Mouse (Mus musculus): ENCODE results near the gene Gm49380. TPM values are rescaled to one million over a fixed set of nuclear protein-coding genes. Genes with fewer than 3 reads are reported as not detected.

Gene Gm49380
- polyA plus RNA-seq, 1 experiment, result 0.67 TPM

GRCm38 (mm10) chr9:44127351-44127801 lies 14.1 kb upstream of the Gm49380 start:
- peak overlapping the region; percentile 51 for H3K9ac ChIP-seq (ENCODE audit: low read depth, poor library complexity, severe bottlenecking)
- no peaks in the 10 kb centered on the region for H3K36me3 ChIP-seq (ENCODE audit: control insufficient read depth, insufficient read depth, low read length, poor library complexity, severe bottlenecking)
- no peak overlapping the region for H3K4me3 ChIP-seq (ENCODE audit: low read depth, low read length)
- H3K27me3 ChIP-seq (ENCODE audit: control insufficient read depth, insufficient read depth, low read length, poor library complexity, severe bottlenecking), result no peaks in the 10 kb centered on the region
- no peaks in the 10 kb centered on the region for H3K9me3 ChIP-seq (replicated peaks; ENCODE audit: control insufficient read depth, insufficient read depth, low read length, poor library complexity, severe bottlenecking)
- peak overlapping the region; percentile 97 for H3K27ac ChIP-seq (ENCODE audit: insufficient read depth, low read length)
- H3K4me1 ChIP-seq (ENCODE audit: control insufficient read depth, insufficient read depth, low read length), result peaks cover 10% of the 10 kb centered on the region
- no peak for TF ChIP-seq CTCF (IDR thresholded peaks at IDR 0.05; ENCODE audit: low read depth, low read length)
- TF ChIP-seq POLR2A (IDR thresholded peaks at IDR 0.05; ENCODE audit: insufficient read depth, low read length), result no peak
- TF ChIP-seq EP300 (IDR thresholded peaks at IDR 0.05; ENCODE audit: insufficient read depth, low read depth, low read length), result 0 out of 2 replicates have a peak, but pooled peaks have one; percentile 70

- peaks cover 10% of the 10 kb centered on the region for H3K4me1 ChIP-seq (ENCODE audit: control insufficient read depth, insufficient read depth, low read length)
- no peaks in the 10 kb centered on the region for H3K27me3 ChIP-seq (ENCODE audit: control insufficient read depth, insufficient read depth, low read length, poor library complexity, severe bottlenecking)
- H3K36me3 ChIP-seq (ENCODE audit: control insufficient read depth, insufficient read depth, low read length, poor library complexity, severe bottlenecking), result no peaks in the 10 kb centered on the region
- H3K9me3 ChIP-seq (replicated peaks; ENCODE audit: control insufficient read depth, insufficient read depth, low read length, poor library complexity, severe bottlenecking), result no peaks in the 10 kb centered on the region
- H3K27ac ChIP-seq (ENCODE audit: insufficient read depth, low read length), result peak overlapping the region; percentile 90
- peak overlapping the region; percentile 51 for H3K9ac ChIP-seq (ENCODE audit: low read depth, poor library complexity, severe bottlenecking)
- no peak overlapping the region for H3K4me3 ChIP-seq (ENCODE audit: low read depth, low read length)
- no peak for TF ChIP-seq CTCF (IDR thresholded peaks at IDR 0.05; ENCODE audit: low read depth, low read length)
- no peak for TF ChIP-seq POLR2A (IDR thresholded peaks at IDR 0.05; ENCODE audit: insufficient read depth, low read length)
- no peak for TF ChIP-seq EP300 (IDR thresholded peaks at IDR 0.05; ENCODE audit: insufficient read depth, low read depth, low read length)
These were observed 13.4 kb upstream of the Gm49380 start for GRCm38 (mm10) chr9:44126746-44127145.

DNA sequence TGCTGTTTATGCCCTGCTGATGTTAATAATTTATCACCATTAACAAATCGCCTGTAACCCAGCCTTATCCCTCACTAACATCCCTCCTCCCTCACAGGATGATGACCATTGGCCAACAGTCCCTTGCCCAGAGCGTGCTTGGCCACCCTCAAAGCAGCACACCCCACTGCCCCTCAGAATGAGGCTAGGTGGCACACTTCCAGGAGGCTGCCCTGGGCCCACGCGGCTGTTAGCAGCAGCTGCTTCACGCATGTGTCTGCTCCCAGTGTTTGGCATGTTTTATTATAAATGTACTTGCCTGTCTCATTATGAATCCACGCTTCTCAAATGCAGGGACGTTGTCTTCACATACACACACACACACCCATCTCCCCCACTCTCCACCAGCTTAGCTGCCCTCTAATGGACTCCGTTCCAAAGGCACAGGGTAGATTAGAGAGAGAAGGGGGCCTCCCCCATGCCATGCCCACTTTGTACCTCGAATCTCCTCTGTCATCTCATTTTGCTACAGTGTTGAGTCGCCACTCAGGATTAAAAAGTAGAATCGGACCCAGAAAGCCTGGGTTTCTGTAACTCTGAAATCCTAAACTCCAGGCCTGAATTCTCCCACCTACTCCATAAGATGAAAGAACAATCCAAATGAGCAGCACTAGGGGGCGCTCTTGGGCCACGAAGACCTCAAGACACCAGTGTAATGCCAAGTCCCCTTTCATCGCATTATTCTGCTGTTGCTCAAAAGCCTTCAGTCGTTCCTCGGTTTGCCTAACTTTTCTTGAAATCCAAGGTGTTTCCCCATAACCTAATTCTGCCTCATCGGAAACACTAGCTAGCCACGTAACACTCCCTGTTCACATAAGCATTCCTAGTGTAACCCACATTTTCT lies 12.5 kb upstream of the Gm49380 start:
- H3K27me3 ChIP-seq (ENCODE audit: control insufficient read depth, insufficient read depth, low read length, poor library complexity, severe bottlenecking), result no peaks in the 10 kb centered on the region
- H3K9ac ChIP-seq (ENCODE audit: low read depth, poor library complexity, severe bottlenecking), result peak overlapping the region; percentile 51
- H3K27ac ChIP-seq (ENCODE audit: insufficient read depth, low read length), result peak overlapping the region; percentile 90
- H3K9me3 ChIP-seq (replicated peaks; ENCODE audit: control insufficient read depth, insufficient read depth, low read length, poor library complexity, severe bottlenecking), result no peaks in the 10 kb centered on the region
- TF ChIP-seq CTCF (IDR thresholded peaks at IDR 0.05; ENCODE audit: low read depth, low read length), result peak; percentile 75
- TF ChIP-seq EP300 (IDR thresholded peaks at IDR 0.05; ENCODE audit: insufficient read depth, low read depth, low read length), result no peak
- no peak overlapping the region for H3K4me3 ChIP-seq (ENCODE audit: low read depth, low read length)
- peaks cover 8% of the 10 kb centered on the region for H3K4me1 ChIP-seq (ENCODE audit: control insufficient read depth, insufficient read depth, low read length)
- H3K36me3 ChIP-seq (ENCODE audit: control insufficient read depth, insufficient read depth, low read length, poor library complexity, severe bottlenecking), result no peaks in the 10 kb centered on the region

DNA sequence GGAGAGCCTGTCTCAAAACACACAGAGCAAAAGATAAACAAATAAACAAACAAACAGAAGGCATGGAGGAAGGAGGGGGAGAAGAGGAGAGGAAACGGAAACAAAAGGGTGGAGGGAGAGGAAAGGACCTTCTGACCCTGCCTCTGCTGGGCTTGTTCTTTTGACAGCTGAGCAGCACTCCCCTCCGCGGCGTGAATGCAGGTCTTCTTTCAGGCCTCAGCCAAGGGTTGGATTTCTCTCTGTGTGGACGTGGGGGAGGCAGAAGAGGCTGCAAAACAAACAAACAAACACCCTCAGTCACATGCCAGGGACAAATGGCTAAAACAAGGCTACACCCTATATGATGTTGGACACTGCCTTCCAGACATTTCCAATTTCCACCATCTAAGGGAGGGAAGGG lies 11.7 kb upstream of the Gm49380 start:
- Histone ChIP-seq H3K4me3 (ENCODE audit: low read depth, low read length) (no peak overlapping the region), H3K4me1 (ENCODE audit: control insufficient read depth, insufficient read depth, low read length) (peaks cover 8% of the 10 kb centered on the region), H3K27me3 (ENCODE audit: control insufficient read depth, insufficient read depth, low read length, poor library complexity, severe bottlenecking) (no peaks in the 10 kb centered on the region), H3K9me3 (replicated peaks; ENCODE audit: control insufficient read depth, insufficient read depth, low read length, poor library complexity, severe bottlenecking) (no peaks in the 10 kb centered on the region), H3K27ac (ENCODE audit: insufficient read depth, low read length) (0 out of 2 replicates have a peak overlapping the region, but pooled peaks have one; percentile 48), H3K9ac (ENCODE audit: low read depth, poor library complexity, severe bottlenecking) (no peak overlapping the region), H3K36me3 (ENCODE audit: control insufficient read depth, insufficient read depth, low read length, poor library complexity, severe bottlenecking) (no peaks in the 10 kb centered on the region)
- no peak for TF ChIP-seq EP300 (IDR thresholded peaks at IDR 0.05; ENCODE audit: insufficient read depth, low read depth, low read length)
- TF ChIP-seq POLR2A (IDR thresholded peaks at IDR 0.05; ENCODE audit: insufficient read depth, low read length), result no peak

DNA sequence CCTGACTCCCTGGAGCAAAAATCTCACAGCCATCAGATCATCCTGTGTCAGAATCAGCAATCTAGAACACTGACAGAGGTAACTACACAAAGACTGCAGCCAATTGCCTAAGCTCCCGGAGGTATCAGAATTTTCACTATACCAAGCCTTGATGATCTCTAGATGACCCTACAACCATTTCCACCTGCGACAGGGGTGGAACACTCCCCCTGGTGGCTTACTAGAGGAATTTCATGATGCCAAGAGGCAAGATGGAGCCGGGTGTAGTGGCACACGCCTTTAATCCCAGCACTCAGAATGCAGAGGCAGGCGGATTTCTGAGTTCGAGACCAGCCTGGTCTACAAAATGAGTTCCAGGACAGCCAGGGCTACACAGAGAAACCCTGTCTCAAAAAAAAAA lies 11.0 kb upstream of the Gm49380 start:
- Histone ChIP-seq H3K27ac (ENCODE audit: insufficient read depth, low read length) (no peak overlapping the region), H3K27me3 (ENCODE audit: control insufficient read depth, insufficient read depth, low read length, poor library complexity, severe bottlenecking) (no peaks in the 10 kb centered on the region), H3K4me1 (ENCODE audit: control insufficient read depth, insufficient read depth, low read length) (peaks cover 8% of the 10 kb centered on the region), H3K4me3 (ENCODE audit: low read depth, low read length) (no peak overlapping the region), H3K36me3 (ENCODE audit: control insufficient read depth, insufficient read depth, low read length, poor library complexity, severe bottlenecking) (no peaks in the 10 kb centered on the region), H3K9ac (ENCODE audit: low read depth, poor library complexity, severe bottlenecking) (no peak overlapping the region), H3K9me3 (replicated peaks; ENCODE audit: control insufficient read depth, insufficient read depth, low read length, poor library complexity, severe bottlenecking) (no peaks in the 10 kb centered on the region)
- TF ChIP-seq CTCF (IDR thresholded peaks at IDR 0.05; ENCODE audit: low read depth, low read length), result peak; percentile 46
- no peak for TF ChIP-seq EP300 (IDR thresholded peaks at IDR 0.05; ENCODE audit: insufficient read depth, low read depth, low read length)
- TF ChIP-seq POLR2A (IDR thresholded peaks at IDR 0.05; ENCODE audit: insufficient read depth, low read length), result no peak

DNA sequence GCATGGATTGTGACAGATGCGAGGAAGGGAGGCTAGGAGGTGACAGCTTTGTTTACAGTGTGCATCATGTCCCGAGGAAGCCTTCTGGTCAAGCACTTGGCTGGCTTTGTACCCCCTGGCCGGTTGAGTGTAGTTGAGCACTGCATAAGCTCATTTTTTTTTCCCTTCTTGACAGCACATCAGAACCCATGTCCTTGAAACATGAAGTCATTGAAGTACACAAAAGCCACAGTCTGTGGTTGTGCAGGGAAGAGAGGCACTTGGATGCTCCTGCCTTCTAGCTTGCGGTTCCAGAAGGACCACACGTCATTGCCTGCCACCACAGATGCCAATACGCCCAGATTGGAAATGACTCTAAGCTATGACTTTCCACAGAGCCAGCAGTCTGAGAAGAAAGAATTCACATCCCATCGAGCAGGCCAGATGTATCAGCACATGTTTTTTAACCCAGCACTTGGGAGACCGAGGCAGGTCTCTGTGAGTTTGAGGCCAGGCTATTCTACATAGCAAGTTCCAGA lies 6.7 kb upstream of the Gm49380 start:
- Histone ChIP-seq H3K9me3 (replicated peaks; ENCODE audit: control insufficient read depth, insufficient read depth, low read length, poor library complexity, severe bottlenecking) (no peaks in the 10 kb centered on the region), H3K4me3 (ENCODE audit: low read depth, low read length) (no peak overlapping the region), H3K9ac (ENCODE audit: low read depth, poor library complexity, severe bottlenecking) (no peak overlapping the region), H3K27me3 (ENCODE audit: control insufficient read depth, insufficient read depth, low read length, poor library complexity, severe bottlenecking) (no peaks in the 10 kb centered on the region), H3K27ac (ENCODE audit: insufficient read depth, low read length) (no peak overlapping the region), H3K36me3 (ENCODE audit: control insufficient read depth, insufficient read depth, low read length, poor library complexity, severe bottlenecking) (no peaks in the 10 kb centered on the region), H3K4me1 (ENCODE audit: control insufficient read depth, insufficient read depth, low read length) (peaks cover 1% of the 10 kb centered on the region)
- TF ChIP-seq EP300 (IDR thresholded peaks at IDR 0.05; ENCODE audit: insufficient read depth, low read depth, low read length) (no peak), POLR2A (IDR thresholded peaks at IDR 0.05; ENCODE audit: insufficient read depth, low read length) (no peak), CTCF (IDR thresholded peaks at IDR 0.05; ENCODE audit: low read depth, low read length) (no peak)
